Mouse (Mus musculus) 3134 (cell line): ENCODE data around the gene Prm3.

ENCODE experiments used
- DNase-seq: peaks from one replicate; pipeline ENCODE4 v3.0.0-alpha.2; 2011; ENCODE audit warnings: low spot score; ENCODE audit not compliant: insufficient read length; ENCODE audit errors: extremely low read depth

The Prm3 gene

DNA sequence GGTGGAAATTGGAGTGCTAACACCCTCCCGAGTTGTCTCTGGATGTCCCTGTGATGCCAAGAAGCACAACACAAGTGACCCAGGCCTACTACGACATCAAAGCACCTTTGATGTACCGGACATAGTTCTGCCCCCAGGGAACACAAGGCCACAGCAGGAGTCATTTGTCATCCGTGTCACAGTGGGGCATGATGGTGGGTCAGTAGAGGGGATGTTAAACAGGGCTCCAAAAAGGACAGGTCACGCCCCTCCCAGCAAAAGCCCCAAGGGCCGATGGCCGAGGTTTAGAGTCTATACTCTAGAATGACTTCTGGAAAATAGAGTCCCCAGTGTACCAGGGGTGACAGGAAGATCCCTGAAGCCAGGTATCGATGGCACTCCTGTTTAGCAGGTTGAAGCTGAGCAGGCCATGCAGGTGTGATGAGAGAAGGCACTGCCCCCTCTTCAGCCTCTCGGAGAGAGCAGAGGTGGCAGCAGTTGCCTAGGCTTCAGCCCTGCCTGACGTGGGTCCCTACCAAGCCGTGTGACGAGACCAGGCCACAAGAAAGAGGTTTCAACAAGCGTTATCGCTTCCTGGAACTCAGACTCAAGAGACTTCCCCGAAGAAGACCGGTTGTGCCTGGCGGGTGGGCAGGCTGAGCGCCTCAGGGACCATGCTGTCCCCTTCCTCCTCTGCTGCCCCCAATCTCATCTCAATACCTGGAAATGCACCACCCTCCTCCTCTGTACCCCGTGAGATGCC lies 18.8 kb downstream of the Prm3 start:
- no peak for DNase-seq

GRCm38 (mm10) chr16:10770531-10771325 lies 20.0 kb downstream of the Prm3 start:
- DNase-seq: no peak

- peak; percentile 70 for DNase-seq
These were observed 21.1 kb downstream of the Prm3 start for GRCm38 (mm10) chr16:10769661-10770060.

GRCm38 (mm10) chr16:10768821-10769220 lies 21.9 kb downstream of the Prm3 start:
- DNase-seq: peak; percentile 51

GRCm38 (mm10) chr16:10767158-10767557 lies 23.6 kb downstream of the Prm3 start:
- no peak for DNase-seq

GRCm38 (mm10) chr16:10764323-10764722 lies 26.4 kb downstream of the Prm3 start:
- DNase-seq: no peak

DNA sequence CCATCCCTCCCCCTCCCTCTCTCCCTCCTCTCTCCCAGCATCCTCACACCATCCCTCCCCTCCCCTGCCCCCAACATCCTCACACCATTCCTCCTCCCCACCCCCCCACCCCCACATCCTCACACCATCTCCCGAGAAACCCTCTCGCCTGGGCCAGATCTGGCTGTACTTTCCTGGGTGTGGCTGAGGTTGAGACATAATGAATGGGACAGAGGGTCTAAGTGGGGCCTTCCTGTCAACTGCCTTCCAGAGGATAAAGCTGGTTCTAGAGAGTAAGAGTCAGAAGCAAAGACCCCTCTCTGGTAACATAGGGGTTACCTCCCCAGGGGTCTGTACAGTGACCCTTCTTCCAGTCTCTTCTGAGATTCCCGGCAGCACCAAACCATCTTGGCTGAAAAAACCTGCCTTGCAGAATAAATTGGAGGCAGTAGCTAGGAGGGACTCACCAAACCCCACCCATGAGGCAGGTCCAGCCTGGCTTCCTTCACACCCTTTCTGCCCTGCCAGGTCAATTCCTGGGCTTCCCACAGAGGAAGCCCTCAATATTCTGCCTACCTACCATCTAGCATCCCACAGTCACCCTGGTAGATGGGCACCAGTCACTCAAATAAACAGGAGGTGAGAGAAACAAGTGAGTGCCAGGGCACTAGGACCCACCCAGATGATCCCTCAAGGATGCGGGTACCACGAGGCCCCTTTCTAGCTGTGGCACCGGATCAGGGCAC lies 27.0 kb downstream of the Prm3 start:
- DNase-seq: no peak

GRCm38 (mm10) chr16:10762569-10763180 lies 28.0 kb downstream of the Prm3 start:
- no peak for DNase-seq

GRCm38 (mm10) chr16:10761182-10761581 lies 29.5 kb downstream of the Prm3 start:
- DNase-seq: no peak

GRCm38 (mm10) chr16:10756168-10756567 lies 34.5 kb downstream of the Prm3 start:
- no peak for DNase-seq

DNA sequence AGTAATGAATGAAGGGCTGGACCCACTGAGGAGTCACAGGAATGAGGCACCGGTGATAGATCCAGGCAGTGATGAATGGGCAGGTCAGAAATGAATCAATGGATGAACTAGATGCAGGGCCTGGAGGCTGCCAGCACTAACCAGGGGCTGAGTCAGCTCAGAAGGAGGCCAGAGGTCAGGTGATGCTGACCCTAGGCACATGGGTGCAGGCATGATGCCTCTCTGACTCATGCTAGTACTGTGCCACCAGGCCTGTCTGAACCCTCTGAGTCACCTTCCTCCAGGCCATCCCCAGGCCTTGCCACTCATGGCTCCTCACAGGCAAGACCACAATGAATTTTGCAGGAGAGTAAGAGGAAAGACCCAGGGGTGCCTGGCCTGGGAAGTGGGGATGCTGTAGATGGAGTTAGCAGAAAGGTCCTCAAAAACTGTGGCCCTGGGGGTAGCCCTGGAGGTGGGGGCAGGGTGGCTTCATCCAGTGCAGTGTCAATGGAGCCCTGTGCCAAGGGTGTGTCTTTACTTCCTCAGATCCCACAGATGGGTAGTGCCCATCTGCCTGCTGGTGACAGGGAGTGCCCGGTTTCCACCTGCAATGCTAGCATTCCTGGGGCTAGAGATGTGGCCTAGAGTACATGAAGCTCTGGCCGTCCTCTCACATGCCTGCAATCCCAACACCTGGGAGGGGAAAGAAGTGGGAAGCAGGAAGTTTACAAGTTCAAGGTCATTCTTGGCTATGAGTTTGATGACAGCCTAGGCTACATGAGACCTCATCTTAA lies 36.0 kb downstream of the Prm3 start:
- peak; percentile 96 for DNase-seq

- no peak for DNase-seq
These were observed 40.9 kb downstream of the Prm3 start for GRCm38 (mm10) chr16:10749824-10750223.

DNA sequence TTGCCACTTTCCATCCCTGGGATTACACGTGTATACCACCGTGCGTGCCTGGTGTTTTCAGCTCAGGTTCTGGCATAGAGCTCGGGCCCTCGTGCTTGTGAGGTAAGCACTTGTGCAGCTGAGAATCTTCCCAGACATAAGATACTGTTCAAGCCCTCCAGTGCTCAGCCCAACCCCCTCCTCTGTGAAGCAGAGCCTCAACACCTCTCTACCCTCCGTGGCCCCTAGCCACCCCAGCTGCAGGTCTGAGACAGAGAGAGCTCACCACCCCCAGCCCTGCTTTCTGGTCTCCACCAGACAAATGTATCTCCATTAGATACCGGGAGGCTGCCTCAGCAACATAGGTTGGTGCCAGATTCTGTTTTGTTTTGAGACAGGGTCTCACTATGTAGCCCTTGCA lies 41.5 kb downstream of the Prm3 start:
- no peak for DNase-seq

DNA sequence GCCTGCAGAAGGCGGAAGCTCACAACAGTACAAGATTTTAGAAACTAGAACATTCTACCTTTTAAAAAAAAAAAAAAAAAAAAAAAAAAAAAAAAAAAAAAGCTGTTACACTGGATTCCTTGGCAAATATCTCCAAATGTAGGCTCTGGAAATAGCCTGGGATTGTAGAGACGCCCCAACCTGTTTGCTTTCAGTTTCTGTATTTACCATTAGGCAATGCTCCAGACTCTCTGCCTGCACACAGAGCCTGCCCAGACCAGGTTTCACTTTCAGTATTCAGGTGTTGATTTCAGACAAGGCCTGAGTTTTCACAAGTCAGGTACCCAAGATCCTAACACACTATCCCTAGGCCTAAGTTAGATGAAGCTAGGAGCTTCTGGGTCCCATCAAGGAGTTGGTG lies 49.6 kb downstream of the Prm3 start:
- no peak for DNase-seq
